Mouse (Mus musculus): ENCODE measurements at regions not wholly inside any gene's neighbourhood (a gene's known extent, or its start where the extent isn't known, plus 50 kb on each side); places are given as distances from the start of the nearest gene placed in this dataset.

DNA sequence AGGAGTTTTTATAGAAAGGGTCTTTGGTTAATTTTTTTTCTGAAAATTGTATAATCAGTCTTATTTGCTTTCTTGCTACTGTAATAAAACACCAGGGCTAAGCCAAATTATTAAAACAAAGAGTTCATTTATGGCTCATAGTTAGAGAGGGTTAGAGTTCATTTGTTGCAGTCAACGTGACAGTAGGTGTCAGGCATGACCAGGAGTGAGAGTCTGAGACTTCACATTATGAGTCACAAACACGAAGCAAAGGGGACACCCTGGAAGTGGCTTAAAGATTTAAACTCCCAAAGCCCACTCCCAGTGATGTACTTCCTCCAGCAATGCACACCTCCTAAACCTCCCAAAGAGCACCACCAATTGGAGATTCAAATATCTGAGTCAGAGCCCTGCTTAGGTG lies 305.6 kb downstream of the Irx1 start:
- ATAC-seq (ENCODE audit: low FRiP score, low TSS enrichment) = no peak
- WGBS = 63% methylated on average over 2 of the region's 2 CpGs

DNA sequence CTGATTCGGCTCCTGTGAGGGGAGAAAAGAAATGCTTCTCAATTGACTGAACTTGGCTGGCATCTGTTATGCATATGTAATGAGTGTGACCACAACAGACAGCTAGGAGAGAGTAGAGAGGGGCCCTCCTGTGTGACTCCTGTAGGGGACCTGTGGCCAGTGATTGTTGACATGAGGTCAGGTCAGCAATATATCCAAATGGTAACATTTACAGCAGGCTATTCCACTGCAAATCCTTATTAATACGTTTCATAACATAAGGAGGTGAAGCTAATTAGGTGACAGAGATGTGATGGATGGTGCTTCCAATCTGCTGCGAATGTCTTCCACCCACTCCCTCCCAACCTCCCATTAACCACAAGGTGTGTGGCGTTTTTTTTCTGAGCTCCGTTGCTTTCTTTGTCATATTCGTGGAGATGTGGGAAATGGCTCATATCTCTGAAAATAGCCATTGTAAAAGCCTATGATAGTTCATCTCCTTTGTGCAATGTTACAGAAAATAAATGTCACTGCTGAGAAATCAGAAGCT lies 309.5 kb downstream of the Irx1 start:
- Histone ChIP-seq H3K4me1 (ENCODE audit: insufficient read depth, low read length) (peaks cover 3% of the 10 kb centered on the region; the same call in 1 of the 2 replicates), H3K9me3 (ENCODE audit: low read length) (no peaks in the 10 kb centered on the region), H3K4me3 (ENCODE audit: low read length) (no peak overlapping the region), H3K9ac (replicated peaks; ENCODE audit: low read length) (no peak overlapping the region), H3K36me3 (ENCODE audit: insufficient read depth, low read length) (no peaks in the 10 kb centered on the region), H3K27me3 (ENCODE audit: insufficient read depth, low read length) (no peaks in the 10 kb centered on the region), H3K4me2 (replicated peaks; ENCODE audit: low read depth, low read length) (no peak overlapping the region), H3K27ac (ENCODE audit: low read length) (no peak overlapping the region)
- 37% methylated on average over 6 of the region's 6 CpGs for WGBS
- no peak for ATAC-seq (ENCODE audit: low FRiP score, low TSS enrichment)

More for the DNA sequence above, 305.6 kb downstream of the Irx1 start:
- Histone ChIP-seq H3K4me3 (ENCODE audit: low read length) (no peak overlapping the region), H3K9ac (replicated peaks; ENCODE audit: low read length) (no peak overlapping the region), H3K4me2 (replicated peaks; ENCODE audit: low read depth, low read length) (no peak overlapping the region), H3K9me3 (ENCODE audit: low read length) (no peaks in the 10 kb centered on the region), H3K36me3 (ENCODE audit: insufficient read depth, low read length) (no peaks in the 10 kb centered on the region), H3K27ac (ENCODE audit: low read length) (no peak overlapping the region), H3K4me1 (ENCODE audit: insufficient read depth, low read length) (peaks cover 3% of the 10 kb centered on the region; the same call in 1 of the 2 replicates), H3K27me3 (ENCODE audit: insufficient read depth, low read length) (no peaks in the 10 kb centered on the region)

DNA sequence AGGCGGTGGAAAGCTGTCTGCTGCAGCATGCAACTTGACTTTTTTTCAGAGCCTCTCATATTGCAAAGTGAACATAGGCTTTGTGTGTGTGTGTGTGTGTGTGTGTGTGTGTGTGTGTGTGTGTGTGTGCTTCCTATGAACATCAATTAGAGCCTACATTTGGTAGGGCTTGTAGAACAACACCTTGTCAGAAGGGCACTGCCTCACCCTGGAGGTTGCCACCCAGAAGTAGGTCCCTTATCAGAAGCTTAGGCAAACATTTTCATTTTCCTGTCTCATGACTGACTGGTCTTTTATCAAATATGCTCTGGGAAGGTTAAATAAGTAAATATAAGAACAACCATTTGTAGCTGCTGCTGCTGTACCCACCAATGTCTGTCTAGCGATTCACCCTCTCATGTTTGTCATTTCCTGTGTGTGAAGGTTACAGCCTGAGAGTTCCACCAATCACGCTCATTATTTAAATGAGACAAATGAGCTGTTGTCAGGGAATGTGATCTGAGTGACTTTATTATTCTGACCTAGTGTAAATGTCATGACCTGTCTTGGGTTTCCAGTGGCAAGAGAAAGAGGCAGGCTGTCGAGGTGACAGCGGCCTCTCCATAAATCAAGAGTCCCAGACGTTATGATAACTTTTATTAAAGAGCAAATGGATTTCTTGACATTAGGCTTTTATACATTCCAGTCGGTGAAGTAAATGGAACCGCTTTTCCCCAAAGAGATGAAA lies 310.1 kb downstream of the Irx1 start:
- H3K36me3 ChIP-seq (ENCODE audit: insufficient read depth, low read length) = no peaks in the 10 kb centered on the region
- no peak overlapping the region for H3K4me2 ChIP-seq (replicated peaks; ENCODE audit: low read depth, low read length)
- 26% methylated on average over 8 of the region's 8 CpGs for WGBS
- no peak overlapping the region for H3K27ac ChIP-seq (ENCODE audit: low read length)
- H3K9me3 ChIP-seq (ENCODE audit: low read length) = no peaks in the 10 kb centered on the region
- no peaks in the 10 kb centered on the region; the same call in 1 of the 2 replicates for H3K27me3 ChIP-seq (ENCODE audit: insufficient read depth, low read length)
- H3K4me3 ChIP-seq (ENCODE audit: low read length) = no peak overlapping the region
- H3K9ac ChIP-seq (replicated peaks; ENCODE audit: low read length) = no peak overlapping the region
- ATAC-seq (ENCODE audit: low FRiP score, low TSS enrichment) = peak; percentile 27; the same call in 1 of the 2 replicates
- H3K4me1 ChIP-seq (ENCODE audit: insufficient read depth, low read length) = peaks cover 3% of the 10 kb centered on the region; the same call in 1 of the 2 replicates

DNA sequence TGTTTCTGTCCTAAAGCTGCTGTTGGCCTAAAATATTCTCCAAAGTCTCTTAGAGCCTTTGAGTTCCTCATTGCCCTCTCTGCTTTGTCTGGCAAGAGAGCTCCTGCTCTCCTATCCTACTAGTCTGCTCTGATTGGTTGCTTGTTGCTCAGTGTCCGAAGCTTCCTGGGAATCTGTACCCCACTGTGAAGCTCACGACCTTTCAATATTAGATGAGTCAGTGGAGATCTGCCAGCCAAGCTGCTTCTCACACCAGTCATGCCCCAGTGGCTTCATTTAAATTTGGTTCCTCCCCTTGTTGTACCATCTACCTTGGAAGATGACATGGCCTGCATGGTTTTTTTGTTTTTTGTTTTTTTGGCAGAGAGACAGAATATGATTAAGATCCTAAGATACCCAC lies 313.6 kb downstream of the Irx1 start:
- Histone ChIP-seq H3K4me3 (ENCODE audit: low read length) (no peak overlapping the region), H3K4me2 (replicated peaks; ENCODE audit: low read depth, low read length) (no peak overlapping the region), H3K9me3 (ENCODE audit: low read length) (no peaks in the 10 kb centered on the region), H3K9ac (replicated peaks; ENCODE audit: low read length) (no peak overlapping the region), H3K36me3 (ENCODE audit: insufficient read depth, low read length) (no peaks in the 10 kb centered on the region), H3K27ac (ENCODE audit: low read length) (no peak overlapping the region), H3K27me3 (ENCODE audit: insufficient read depth, low read length) (no peaks in the 10 kb centered on the region; the same call in 1 of the 2 replicates), H3K4me1 (ENCODE audit: insufficient read depth, low read length) (peaks cover 3% of the 10 kb centered on the region; the same call in 1 of the 2 replicates)
- WGBS = 42% methylated on average over 2 of the region's 2 CpGs
- no peak for ATAC-seq (ENCODE audit: low FRiP score, low TSS enrichment)

DNA sequence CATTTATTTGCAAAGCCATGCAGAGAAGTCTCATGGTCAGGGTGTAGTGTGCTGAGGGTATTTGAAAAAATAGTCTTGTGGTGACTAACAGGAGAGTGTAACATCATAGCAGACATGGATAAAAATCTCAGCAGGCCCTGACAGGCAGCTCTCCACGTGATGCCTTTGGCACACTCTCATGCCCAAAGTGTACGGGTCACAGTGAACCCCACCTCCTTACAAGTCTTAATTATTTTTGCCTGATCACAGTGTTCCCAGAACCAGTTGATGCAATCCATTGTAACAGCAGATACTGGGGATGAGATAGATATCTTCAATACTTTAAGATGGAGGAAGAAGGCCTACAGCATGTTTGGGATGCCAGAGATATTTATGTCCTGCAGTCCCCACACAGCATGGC lies 314.5 kb downstream of the Irx1 start:
- WGBS = 73% methylated on average over 2 of the region's 2 CpGs
- Histone ChIP-seq H3K27ac (ENCODE audit: low read length) (no peak overlapping the region), H3K4me3 (ENCODE audit: low read length) (no peak overlapping the region), H3K4me1 (ENCODE audit: insufficient read depth, low read length) (peaks cover 3% of the 10 kb centered on the region; the same call in 1 of the 2 replicates), H3K36me3 (ENCODE audit: insufficient read depth, low read length) (no peaks in the 10 kb centered on the region), H3K9ac (replicated peaks; ENCODE audit: low read length) (no peak overlapping the region), H3K27me3 (ENCODE audit: insufficient read depth, low read length) (no peaks in the 10 kb centered on the region; the same call in 1 of the 2 replicates), H3K4me2 (replicated peaks; ENCODE audit: low read depth, low read length) (no peak overlapping the region), H3K9me3 (ENCODE audit: low read length) (no peaks in the 10 kb centered on the region)
- no peak for ATAC-seq (ENCODE audit: low FRiP score, low TSS enrichment)

GRCm38 (mm10) chr13:71631447-71631846 lies 332.1 kb downstream of the Irx1 start:
- no peak for ATAC-seq (ENCODE audit: low FRiP score, low TSS enrichment)

GRCm38 (mm10) chr13:71617198-71617597 lies 346.3 kb downstream of the Irx1 start:
- H3K4me1 ChIP-seq (ENCODE audit: insufficient read depth, low read length) = peaks cover 3% of the 10 kb centered on the region; the same call in 1 of the 2 replicates
- 29% methylated on average over 2 of the region's 2 CpGs for WGBS
- ATAC-seq (ENCODE audit: low FRiP score, low TSS enrichment) = peak; percentile 49
- no peak overlapping the region for H3K4me3 ChIP-seq (ENCODE audit: low read length)
- H3K27me3 ChIP-seq (ENCODE audit: insufficient read depth, low read length) = no peaks in the 10 kb centered on the region
- H3K9ac ChIP-seq (replicated peaks; ENCODE audit: low read length) = no peak overlapping the region
- H3K27ac ChIP-seq (ENCODE audit: low read length) = no peak overlapping the region
- no peaks in the 10 kb centered on the region for H3K36me3 ChIP-seq (ENCODE audit: insufficient read depth, low read length)
- H3K9me3 ChIP-seq (ENCODE audit: low read length) = no peaks in the 10 kb centered on the region
- H3K4me2 ChIP-seq (replicated peaks; ENCODE audit: low read depth, low read length) = no peak overlapping the region

More at GRCm38 (mm10) chr13:71631447-71631846, 332.1 kb downstream of the Irx1 start:
- Histone ChIP-seq H3K36me3 (ENCODE audit: insufficient read depth, low read length) (no peaks in the 10 kb centered on the region), H3K9me3 (ENCODE audit: low read length) (no peaks in the 10 kb centered on the region), H3K27me3 (ENCODE audit: insufficient read depth, low read length) (0 out of 2 replicates have a peak, but pooled peaks cover 3% of the 10 kb centered on the region), H3K9ac (replicated peaks; ENCODE audit: low read length) (no peak overlapping the region), H3K27ac (ENCODE audit: low read length) (no peak overlapping the region), H3K4me1 (ENCODE audit: insufficient read depth, low read length) (no peaks in the 10 kb centered on the region), H3K4me3 (ENCODE audit: low read length) (no peak overlapping the region), H3K4me2 (replicated peaks; ENCODE audit: low read depth, low read length) (no peak overlapping the region)
- 68% methylated on average over 2 of the region's 2 CpGs for WGBS

- Histone ChIP-seq H3K4me3 (ENCODE audit: low read length) (no peak overlapping the region), H3K27me3 (ENCODE audit: insufficient read depth, low read length) (no peaks in the 10 kb centered on the region), H3K4me1 (ENCODE audit: insufficient read depth, low read length) (peaks cover 3% of the 10 kb centered on the region; the same call in 1 of the 2 replicates), H3K9me3 (ENCODE audit: low read length) (no peaks in the 10 kb centered on the region), H3K27ac (ENCODE audit: low read length) (no peak overlapping the region), H3K9ac (replicated peaks; ENCODE audit: low read length) (no peak overlapping the region), H3K4me2 (replicated peaks; ENCODE audit: low read depth, low read length) (no peak overlapping the region), H3K36me3 (ENCODE audit: insufficient read depth, low read length) (no peaks in the 10 kb centered on the region)
- ATAC-seq (ENCODE audit: low FRiP score, low TSS enrichment) = no peak
- 64% methylated on average over 7 of the region's 7 CpGs for WGBS
Observed at GRCm38 (mm10) chr13:71612393-71613179, 350.9 kb downstream of the Irx1 start.

DNA sequence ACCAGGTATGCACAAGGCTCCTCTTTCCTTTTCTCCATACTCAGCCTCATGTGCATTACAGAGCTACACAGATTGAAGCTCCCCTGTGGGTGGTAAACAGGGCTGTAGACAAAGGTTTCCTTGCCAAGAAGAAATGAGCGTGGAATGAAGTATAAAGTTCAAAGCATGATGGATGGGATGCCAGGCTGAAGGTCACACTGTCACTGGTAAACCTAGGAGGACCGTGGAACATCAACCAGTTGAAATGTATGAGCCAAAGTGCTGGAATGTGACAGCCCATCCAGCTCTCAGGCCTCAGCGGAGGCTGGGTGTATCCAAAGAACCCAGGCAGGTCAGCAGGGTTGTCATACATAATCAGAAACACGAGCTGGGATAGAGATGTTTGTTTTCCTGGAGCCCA lies 381.0 kb downstream of the Irx1 start:
- Histone ChIP-seq H3K36me3 (ENCODE audit: insufficient read depth, low read length) (no peaks in the 10 kb centered on the region), H3K4me3 (ENCODE audit: low read length) (no peak overlapping the region), H3K9me3 (ENCODE audit: low read length) (no peaks in the 10 kb centered on the region), H3K4me1 (ENCODE audit: insufficient read depth, low read length) (no peaks in the 10 kb centered on the region), H3K27ac (ENCODE audit: low read length) (no peak overlapping the region), H3K4me2 (replicated peaks; ENCODE audit: low read depth, low read length) (no peak overlapping the region), H3K27me3 (ENCODE audit: insufficient read depth, low read length) (no peaks in the 10 kb centered on the region), H3K9ac (replicated peaks; ENCODE audit: low read length) (no peak overlapping the region)
- no peak for ATAC-seq (ENCODE audit: low FRiP score, low TSS enrichment)
- 31% methylated on average over 4 of the region's 4 CpGs for WGBS

Measured in kidney, embryonic 16.5 days (tissue).